Mouse (Mus musculus): ENCODE data around the gene AA467197. TPM values are rescaled to one million over a fixed set of nuclear protein-coding genes. Genes with fewer than 3 reads are reported as not detected.

The AA467197 gene
- 0.27 and 0.50 TPM in 2 replicates for polyA plus RNA-seq (2015; fragmentation: Nextera tagmentation; extraction: Ambion mirVana)

- Histone ChIP-seq H3K36me3 (peaks cover 16% of the 10 kb centered on the region), H3K9me3 (replicated peaks) (no peaks in the 10 kb centered on the region), H3K4me1 (replicated peaks) (peaks cover 11% of the 10 kb centered on the region), H3K4me3 (replicated peaks) (peak within 1 kb of the TSS; percentile 46), H3K27ac (no peak within 1 kb of the TSS), H3K27me3 (peaks cover 22% of the 10 kb centered on the region), H3K4me2 (peak within 1 kb of the TSS; percentile 67), H3K9ac (0 out of 2 replicates have a peak within 1 kb of the TSS, but pooled peaks have one; percentile 33)
- no peak for ATAC-seq (ENCODE audit: low read depth)
- WGBS (ENCODE audit: insufficient replicate concordance) = 42% methylated on average over 3 of the region's 3 CpGs
- no peak for DNase-seq
Measured at GRCm38 (mm10) chr2:122636686-122637085, at the start of gene AA467197. TSS of gene AA467197 (plus strand) at chr2:122636986.

GRCm38 (mm10) chr2:122587861-122588519 is 48.8 kb upstream of the AA467197 start:
- ATAC-seq (ENCODE audit: low read depth) = no peak
- 78% methylated on average over 8 of the region's 8 CpGs for WGBS (ENCODE audit: insufficient replicate concordance)
- Histone ChIP-seq H3K4me2 (no peak overlapping the region), H3K27ac (no peak overlapping the region), H3K36me3 (no peaks in the 10 kb centered on the region), H3K9ac (no peak overlapping the region), H3K4me3 (replicated peaks) (no peak overlapping the region), H3K27me3 (no peaks in the 10 kb centered on the region), H3K9me3 (replicated peaks) (no peaks in the 10 kb centered on the region), H3K4me1 (replicated peaks) (no peaks in the 10 kb centered on the region)
- no peak for DNase-seq

GRCm38 (mm10) chr2:122590351-122590750 is 46.4 kb upstream of the AA467197 start:
- ATAC-seq (ENCODE audit: low read depth) = no peak

GRCm38 (mm10) chr2:122591213-122591612 is 45.6 kb upstream of the AA467197 start:
- no peak overlapping the region for H3K9ac ChIP-seq
- ATAC-seq (ENCODE audit: low read depth) = peak; percentile 67
- no peak overlapping the region for H3K27ac ChIP-seq
- no peaks in the 10 kb centered on the region for H3K36me3 ChIP-seq
- no peaks in the 10 kb centered on the region for H3K4me1 ChIP-seq (replicated peaks)
- no peaks in the 10 kb centered on the region for H3K27me3 ChIP-seq
- H3K4me3 ChIP-seq (replicated peaks) = no peak overlapping the region
- H3K9me3 ChIP-seq (replicated peaks) = no peaks in the 10 kb centered on the region
- no peak overlapping the region for H3K4me2 ChIP-seq
- DNase-seq = no peak
- WGBS (ENCODE audit: insufficient replicate concordance) = 20% methylated on average over 2 of the region's 2 CpGs

More at GRCm38 (mm10) chr2:122590351-122590750, 46.4 kb upstream of the AA467197 start:
- Histone ChIP-seq H3K9me3 (replicated peaks) (no peaks in the 10 kb centered on the region), H3K27ac (no peak overlapping the region), H3K4me2 (no peak overlapping the region), H3K27me3 (no peaks in the 10 kb centered on the region), H3K4me1 (replicated peaks) (no peaks in the 10 kb centered on the region), H3K4me3 (replicated peaks) (no peak overlapping the region), H3K36me3 (no peaks in the 10 kb centered on the region), H3K9ac (no peak overlapping the region)
- 52% methylated on average over 1 of the region's 1 CpGs for WGBS (ENCODE audit: insufficient replicate concordance)
- DNase-seq = no peak

- H3K9ac ChIP-seq = no peak overlapping the region
- ATAC-seq (ENCODE audit: low read depth) = no peak
- no peak for DNase-seq
- no peaks in the 10 kb centered on the region for H3K36me3 ChIP-seq
- H3K27ac ChIP-seq = no peak overlapping the region
- WGBS (ENCODE audit: insufficient replicate concordance) = 79% methylated on average over 16 of the region's 16 CpGs
- H3K4me2 ChIP-seq = no peak overlapping the region
- no peaks in the 10 kb centered on the region for H3K9me3 ChIP-seq (replicated peaks)
- no peak overlapping the region for H3K4me3 ChIP-seq (replicated peaks)
- H3K27me3 ChIP-seq = no peaks in the 10 kb centered on the region
- no peaks in the 10 kb centered on the region for H3K4me1 ChIP-seq (replicated peaks)
Measured at GRCm38 (mm10) chr2:122595461-122595860, 41.3 kb upstream of the AA467197 start.

GRCm38 (mm10) chr2:122599736-122600135 is 37.0 kb upstream of the AA467197 start:
- H3K36me3 ChIP-seq = no peaks in the 10 kb centered on the region
- H3K27me3 ChIP-seq = no peaks in the 10 kb centered on the region
- 68% methylated on average over 2 of the region's 2 CpGs for WGBS (ENCODE audit: insufficient replicate concordance)
- no peaks in the 10 kb centered on the region for H3K4me1 ChIP-seq (replicated peaks)
- H3K9ac ChIP-seq = no peak overlapping the region
- no peak for ATAC-seq (ENCODE audit: low read depth)
- DNase-seq = no peak
- no peak overlapping the region for H3K4me3 ChIP-seq (replicated peaks)
- H3K27ac ChIP-seq = no peak overlapping the region
- no peaks in the 10 kb centered on the region for H3K9me3 ChIP-seq (replicated peaks)
- H3K4me2 ChIP-seq = no peak overlapping the region

GRCm38 (mm10) chr2:122601354-122601753 is 35.4 kb upstream of the AA467197 start:
- H3K9me3 ChIP-seq (replicated peaks) = no peaks in the 10 kb centered on the region
- H3K4me2 ChIP-seq = no peak overlapping the region
- no peaks in the 10 kb centered on the region for H3K27me3 ChIP-seq
- no peak overlapping the region for H3K9ac ChIP-seq
- 74% methylated on average over 2 of the region's 2 CpGs for WGBS (ENCODE audit: insufficient replicate concordance)
- H3K36me3 ChIP-seq = no peaks in the 10 kb centered on the region
- ATAC-seq (ENCODE audit: low read depth) = no peak
- DNase-seq = no peak
- H3K4me1 ChIP-seq (replicated peaks) = no peaks in the 10 kb centered on the region
- no peak overlapping the region for H3K4me3 ChIP-seq (replicated peaks)
- no peak overlapping the region for H3K27ac ChIP-seq

- WGBS (ENCODE audit: insufficient replicate concordance) = 74% methylated on average over 5 of the region's 5 CpGs
- H3K27me3 ChIP-seq = peaks cover 3% of the 10 kb centered on the region
- H3K9me3 ChIP-seq (replicated peaks) = no peaks in the 10 kb centered on the region
- no peak for DNase-seq
- H3K36me3 ChIP-seq = no peaks in the 10 kb centered on the region
- no peak for ATAC-seq (ENCODE audit: low read depth)
- H3K9ac ChIP-seq = no peak overlapping the region
- peaks cover 3% of the 10 kb centered on the region for H3K4me1 ChIP-seq (replicated peaks)
- no peak overlapping the region for H3K4me2 ChIP-seq
- no peak overlapping the region for H3K4me3 ChIP-seq (replicated peaks)
- no peak overlapping the region for H3K27ac ChIP-seq
Measured at GRCm38 (mm10) chr2:122605829-122606228, 31.0 kb upstream of the AA467197 start.

- Histone ChIP-seq H3K4me1 (replicated peaks) (peaks cover 7% of the 10 kb centered on the region), H3K9ac (no peak overlapping the region), H3K9me3 (replicated peaks) (no peaks in the 10 kb centered on the region), H3K36me3 (no peaks in the 10 kb centered on the region), H3K4me3 (replicated peaks) (no peak overlapping the region), H3K27me3 (peaks cover 9% of the 10 kb centered on the region), H3K27ac (no peak overlapping the region), H3K4me2 (no peak overlapping the region)
- WGBS (ENCODE audit: insufficient replicate concordance) = 54% methylated on average over 9 of the region's 9 CpGs
- DNase-seq (no peak), ATAC-seq (ENCODE audit: low read depth) (no peak)
Measured at GRCm38 (mm10) chr2:122608820-122609219, 28.0 kb upstream of the AA467197 start.

- Histone ChIP-seq H3K27ac (no peak within 1 kb of the TSS; the same call in 1 of the 2 replicates), H3K4me3 (replicated peaks) (peak within 1 kb of the TSS; percentile 52), H3K27me3 (peaks cover 9% of the 10 kb centered on the region), H3K4me1 (replicated peaks) (peaks cover 7% of the 10 kb centered on the region), H3K9ac (peak within 1 kb of the TSS; percentile 42; the same call in 1 of the 2 replicates), H3K4me2 (peak within 1 kb of the TSS; percentile 63), H3K9me3 (replicated peaks) (no peaks in the 10 kb centered on the region), H3K36me3 (no peaks in the 10 kb centered on the region)
- 4% methylated on average over 48 of the region's 48 CpGs for WGBS (ENCODE audit: insufficient replicate concordance)
- DNase-seq = peak; percentile 48
- peak; percentile 93 for ATAC-seq (ENCODE audit: low read depth)
Measured at GRCm38 (mm10) chr2:122610746-122611653, 25.8 kb upstream of the AA467197 start, which contains the start of gene Gatm. TSS of gene Gatm (minus strand) at chr2:122611303.

- peaks cover 7% of the 10 kb centered on the region for H3K4me1 ChIP-seq (replicated peaks)
- H3K4me2 ChIP-seq = peak overlapping the region; percentile 63
- no peaks in the 10 kb centered on the region for H3K9me3 ChIP-seq (replicated peaks)
- H3K9ac ChIP-seq = no peak overlapping the region
- DNase-seq (no peak), ATAC-seq (ENCODE audit: low read depth) (no peak)
- no peaks in the 10 kb centered on the region for H3K36me3 ChIP-seq
- 77% methylated on average over 4 of the region's 4 CpGs for WGBS (ENCODE audit: insufficient replicate concordance)
- peaks cover 9% of the 10 kb centered on the region for H3K27me3 ChIP-seq
- H3K27ac ChIP-seq = no peak overlapping the region; the same call in 1 of the 2 replicates
- H3K4me3 ChIP-seq (replicated peaks) = peak overlapping the region; percentile 52; the same call in 1 of the 2 replicates
Measured at GRCm38 (mm10) chr2:122611654-122611973, 25.2 kb upstream of the AA467197 start.
